Mouse (Mus musculus): ENCODE results near the gene Fam120a. TPM values are rescaled to one million over a fixed set of nuclear protein-coding genes. Genes with fewer than 3 reads are reported as not detected.
A peak's percentile ranks its signal among the peaks of the same experiment; 100 is the strongest.

Gene Fam120a
- polyA plus RNA-seq, 1 experiment: 73.5 TPM

DNA sequence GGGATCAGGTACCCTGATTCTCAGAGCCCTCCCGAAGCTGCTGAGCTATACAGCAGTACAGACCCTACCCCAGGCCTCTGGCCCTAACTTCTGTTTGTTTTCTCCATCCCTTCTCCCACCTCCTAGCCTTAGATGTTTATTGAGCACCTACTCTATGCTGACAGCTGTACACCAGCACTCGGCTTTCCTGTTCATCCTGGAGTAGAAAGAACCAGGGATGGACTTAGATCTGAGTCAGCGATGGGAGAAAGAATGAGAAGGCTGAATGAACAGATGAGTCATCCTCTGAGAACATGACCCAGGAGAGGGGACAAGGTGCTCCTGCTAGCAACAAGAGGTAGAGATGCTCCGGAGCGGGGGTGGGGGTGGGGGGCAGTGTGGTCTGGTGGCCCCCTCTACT, 95.1 kb downstream of the Fam120a start:
- Histone ChIP-seq H3ac (ENCODE audit: control insufficient read depth, insufficient read length, low read depth) (no peak overlapping the region), H3K79me3 (ENCODE audit: low read depth) (peaks cover 30% of the 10 kb centered on the region), H3K36me3 (ENCODE audit: control insufficient read depth, insufficient read depth) (peaks cover 7% of the 10 kb centered on the region), H3K4me3 (ENCODE audit: insufficient read depth, poor library complexity, severe bottlenecking) (no peak overlapping the region), H3K27me3 (ENCODE audit: control insufficient read depth, insufficient read depth, insufficient read length) (no peaks in the 10 kb centered on the region), H3K79me2 (ENCODE audit: control insufficient read depth, insufficient read depth) (peaks cover 44% of the 10 kb centered on the region)
- TF ChIP-seq MAX (IDR thresholded peaks at IDR 0.05) (no peak), USF1 (IDR thresholded peaks at IDR 0.05; ENCODE audit: low read depth) (no peak), MYOG (IDR thresholded peaks at IDR 0.05; ENCODE audit: control insufficient read depth, extremely low read depth, insufficient read length) (no peak), FOSL1 (IDR thresholded peaks at IDR 0.05; ENCODE audit: insufficient read depth, low read length, poor library complexity, severe bottlenecking) (no peak), MYOD1 (IDR thresholded peaks at IDR 0.05; ENCODE audit: control insufficient read depth, insufficient read length, low read depth) (no peak), CEBPB (IDR thresholded peaks at IDR 0.05; ENCODE audit: low read depth) (no peak), CTCF (IDR thresholded peaks at IDR 0.05; ENCODE audit: control insufficient read depth, insufficient read depth, insufficient read length) (no peak)

DNA sequence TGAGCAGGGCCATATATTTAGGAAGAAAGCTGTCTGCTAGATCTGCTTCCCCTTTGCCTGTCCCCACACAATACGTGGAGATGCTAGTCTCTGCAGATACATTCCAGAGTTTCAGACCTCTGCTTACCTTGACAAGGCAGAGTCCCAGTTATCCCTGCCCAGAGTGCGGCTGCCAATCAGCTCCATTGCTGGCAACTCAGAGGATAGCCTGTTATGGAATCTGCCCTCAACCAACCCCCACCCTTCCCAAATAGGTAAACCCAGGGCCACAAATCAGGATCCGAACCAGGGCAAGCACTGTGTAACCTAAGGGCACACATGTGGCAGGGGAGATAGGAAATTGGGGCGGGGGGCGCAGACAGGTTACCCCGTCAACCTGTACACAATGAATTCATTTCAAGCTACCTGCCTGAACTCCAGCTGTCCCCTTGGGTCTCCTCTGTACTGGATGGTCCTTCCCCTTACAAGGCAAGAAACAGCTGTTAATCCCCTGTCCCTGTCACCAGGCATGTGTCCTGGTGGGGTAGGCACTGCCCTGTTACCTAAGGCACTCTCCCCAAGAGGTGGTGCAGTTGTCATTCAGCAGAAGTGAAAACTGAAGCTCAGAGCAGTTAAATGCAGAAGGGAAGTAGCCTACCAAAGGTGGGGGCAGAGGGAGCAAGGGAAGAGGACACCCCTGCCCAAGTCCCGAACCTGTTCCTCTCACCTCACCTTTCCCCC, 95.8 kb downstream of the Fam120a start:
- TF ChIP-seq CTCF (IDR thresholded peaks at IDR 0.05; ENCODE audit: control insufficient read depth, insufficient read depth, insufficient read length) (no peak), CEBPB (IDR thresholded peaks at IDR 0.05; ENCODE audit: low read depth) (no peak), MYOD1 (IDR thresholded peaks at IDR 0.05; ENCODE audit: control insufficient read depth, insufficient read length, low read depth) (no peak), MAX (IDR thresholded peaks at IDR 0.05) (no peak), USF1 (IDR thresholded peaks at IDR 0.05; ENCODE audit: low read depth) (no peak), MYOG (IDR thresholded peaks at IDR 0.05; ENCODE audit: control insufficient read depth, extremely low read depth, insufficient read length) (no peak), FOSL1 (IDR thresholded peaks at IDR 0.05; ENCODE audit: insufficient read depth, low read length, poor library complexity, severe bottlenecking) (no peak)
- Histone ChIP-seq H3K4me3 (ENCODE audit: insufficient read depth, poor library complexity, severe bottlenecking) (peak overlapping the region; percentile 0), H3ac (ENCODE audit: control insufficient read depth, insufficient read length, low read depth) (no peak overlapping the region), H3K27me3 (ENCODE audit: control insufficient read depth, insufficient read depth, insufficient read length) (no peaks in the 10 kb centered on the region), H3K79me2 (ENCODE audit: control insufficient read depth, insufficient read depth) (peaks cover 51% of the 10 kb centered on the region), H3K36me3 (ENCODE audit: control insufficient read depth, insufficient read depth) (peaks cover 7% of the 10 kb centered on the region), H3K79me3 (ENCODE audit: low read depth) (peaks cover 36% of the 10 kb centered on the region)

DNA sequence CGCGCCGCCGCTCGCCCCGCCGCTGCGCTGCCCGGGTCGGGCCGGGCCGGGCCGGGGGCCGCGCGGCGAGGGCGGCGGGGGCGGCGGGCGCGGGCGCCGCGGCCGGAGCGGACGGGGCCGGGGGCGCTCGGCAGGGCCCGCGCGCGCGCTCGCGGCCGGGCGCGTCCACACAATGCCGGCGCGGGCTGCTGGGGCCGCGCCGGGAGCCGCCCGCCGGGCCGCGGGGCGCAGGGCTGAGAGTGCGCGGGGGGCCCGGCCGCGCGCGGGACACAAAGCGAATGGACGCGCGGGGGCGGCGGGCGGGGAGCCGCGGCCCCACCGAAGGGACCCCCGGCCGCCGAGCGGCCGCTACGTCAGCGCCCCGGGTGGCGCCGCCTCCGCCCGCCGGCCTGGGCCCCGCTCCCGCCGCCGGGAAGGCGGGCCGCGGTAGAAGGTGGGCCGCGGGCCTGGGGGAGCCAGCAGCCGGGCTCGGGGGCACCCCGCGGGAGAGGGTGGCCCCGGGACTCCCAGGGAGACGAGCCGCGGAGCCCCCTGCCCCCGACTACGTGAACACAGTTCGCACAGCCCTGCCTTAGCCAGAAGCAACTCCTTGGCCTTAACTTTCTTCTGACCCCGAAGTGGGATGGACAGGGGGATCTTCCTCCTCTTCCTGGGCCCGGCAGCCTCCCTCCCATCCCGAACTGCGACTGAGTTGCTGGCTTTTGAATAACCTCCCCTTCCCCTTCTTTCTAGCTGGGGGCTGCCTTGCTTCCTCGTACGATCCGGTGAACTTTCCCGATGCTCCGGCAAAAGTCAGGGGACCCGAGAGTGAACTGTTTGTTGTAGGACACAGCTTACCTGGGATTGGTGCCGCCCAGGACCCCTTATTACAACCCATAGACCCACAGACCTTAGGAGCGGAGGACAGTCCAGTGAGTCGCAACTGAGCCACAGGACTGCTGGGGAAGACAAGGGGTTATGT, 96.8 kb downstream of the Fam120a start, which contains the start of gene Phf2:
TSS of gene Phf2 (minus strand) at position 349 of the 961 bp plus-strand sequence.
- H3K79me3 ChIP-seq (ENCODE audit: low read depth): peaks cover 44% of the 10 kb centered on the region
- H3K4me3 ChIP-seq (ENCODE audit: insufficient read depth, poor library complexity, severe bottlenecking): peak within 1 kb of the TSS; percentile 46
- H3K36me3 ChIP-seq (ENCODE audit: control insufficient read depth, insufficient read depth): peaks cover under 1% of the 10 kb centered on the region
- H3ac ChIP-seq (ENCODE audit: control insufficient read depth, insufficient read length, low read depth): peak within 1 kb of the TSS; percentile 90
- H3K79me2 ChIP-seq (ENCODE audit: control insufficient read depth, insufficient read depth): peaks cover 61% of the 10 kb centered on the region
- no peak for TF ChIP-seq CEBPB (IDR thresholded peaks at IDR 0.05; ENCODE audit: low read depth)
- no peak for TF ChIP-seq MYOD1 (IDR thresholded peaks at IDR 0.05; ENCODE audit: control insufficient read depth, insufficient read length, low read depth)
- TF ChIP-seq MAX (IDR thresholded peaks at IDR 0.05): no peak
- TF ChIP-seq MYOG (IDR thresholded peaks at IDR 0.05; ENCODE audit: control insufficient read depth, extremely low read depth, insufficient read length): no peak
- TF ChIP-seq USF1 (IDR thresholded peaks at IDR 0.05; ENCODE audit: low read depth): no peak
- no peak for TF ChIP-seq FOSL1 (IDR thresholded peaks at IDR 0.05; ENCODE audit: insufficient read depth, low read length, poor library complexity, severe bottlenecking)
- TF ChIP-seq CTCF (IDR thresholded peaks at IDR 0.05; ENCODE audit: control insufficient read depth, insufficient read depth, insufficient read length): no peak
- H3K27me3 ChIP-seq (ENCODE audit: control insufficient read depth, insufficient read depth, insufficient read length): no peaks in the 10 kb centered on the region

DNA sequence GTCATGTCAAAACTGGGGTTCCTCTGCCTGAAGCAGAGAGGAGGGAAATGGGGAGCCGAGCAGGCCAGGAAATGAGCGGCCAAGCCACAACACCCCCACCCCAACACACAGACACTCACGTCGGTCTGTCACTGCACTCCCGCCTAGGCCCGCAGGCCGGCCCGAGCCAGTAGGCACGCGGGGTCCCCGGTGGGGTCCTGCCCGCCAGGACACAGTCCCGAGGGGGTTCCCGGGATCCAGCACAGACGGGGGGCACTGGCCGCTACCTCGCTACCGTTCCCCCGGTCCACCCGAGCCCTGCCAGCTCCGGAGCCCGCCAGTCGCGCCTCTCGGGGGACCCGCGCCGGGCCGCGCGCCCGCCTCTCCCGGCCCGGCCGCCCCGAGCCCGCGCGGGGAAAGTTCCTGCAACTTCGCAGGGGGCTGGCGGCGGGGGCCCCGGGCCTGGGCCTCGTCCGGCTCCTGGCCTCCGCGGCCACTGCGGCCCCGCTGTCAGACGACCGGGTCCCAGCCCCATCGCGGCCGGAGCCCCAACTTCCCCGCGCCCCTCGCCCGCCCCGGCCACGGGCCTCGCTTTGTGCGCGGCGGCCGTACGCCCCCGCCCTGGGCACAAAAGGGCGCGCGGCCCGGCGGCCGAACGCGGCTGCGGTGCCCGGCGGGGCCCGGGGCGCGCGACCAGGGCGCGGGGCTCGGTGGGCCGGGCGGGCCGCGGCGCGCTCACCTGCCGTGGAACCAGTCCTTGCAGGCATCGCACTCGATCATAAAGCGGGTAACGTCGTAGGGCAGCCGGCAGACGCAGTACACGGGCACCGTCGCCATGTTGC, 97.7 kb downstream of the Fam120a start:
- Histone ChIP-seq H3K27me3 (ENCODE audit: control insufficient read depth, insufficient read depth, insufficient read length) (no peaks in the 10 kb centered on the region), H3ac (ENCODE audit: control insufficient read depth, insufficient read length, low read depth) (peak overlapping the region; percentile 90), H3K79me2 (ENCODE audit: control insufficient read depth, insufficient read depth) (peaks cover 70% of the 10 kb centered on the region), H3K36me3 (ENCODE audit: control insufficient read depth, insufficient read depth) (no peaks in the 10 kb centered on the region), H3K79me3 (ENCODE audit: low read depth) (peaks cover 52% of the 10 kb centered on the region), H3K4me3 (ENCODE audit: insufficient read depth, poor library complexity, severe bottlenecking) (peak overlapping the region; percentile 46)
- TF ChIP-seq CTCF (IDR thresholded peaks at IDR 0.05; ENCODE audit: control insufficient read depth, insufficient read depth, insufficient read length): no peak

DNA sequence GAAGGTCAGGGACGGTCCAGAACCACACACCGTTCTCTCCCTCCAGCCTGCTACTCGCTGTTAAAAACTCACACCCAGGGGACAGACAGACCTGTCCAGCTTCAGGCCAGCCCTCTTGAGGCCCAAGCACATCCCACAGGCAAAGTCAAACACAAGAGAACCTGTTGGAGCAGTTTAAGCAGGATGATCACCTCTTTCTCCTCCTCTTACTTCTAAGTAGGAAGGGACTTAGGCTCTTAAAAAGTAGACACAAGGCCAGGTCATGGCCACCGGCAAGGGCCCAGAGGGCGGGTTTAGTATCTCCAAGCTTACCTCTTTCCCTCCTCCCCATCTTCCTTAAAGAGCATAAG, 98.2 kb downstream of the Fam120a start:
- H3K79me2 ChIP-seq (ENCODE audit: control insufficient read depth, insufficient read depth): peaks cover 76% of the 10 kb centered on the region
- H3K27me3 ChIP-seq (ENCODE audit: control insufficient read depth, insufficient read depth, insufficient read length): no peaks in the 10 kb centered on the region
- H3ac ChIP-seq (ENCODE audit: control insufficient read depth, insufficient read length, low read depth): peak overlapping the region; percentile 90
- peak overlapping the region; percentile 46 for H3K4me3 ChIP-seq (ENCODE audit: insufficient read depth, poor library complexity, severe bottlenecking)
- peaks cover 58% of the 10 kb centered on the region for H3K79me3 ChIP-seq (ENCODE audit: low read depth)
- no peaks in the 10 kb centered on the region for H3K36me3 ChIP-seq (ENCODE audit: control insufficient read depth, insufficient read depth)
- TF ChIP-seq USF1 (IDR thresholded peaks at IDR 0.05; ENCODE audit: low read depth) (no peak), MYOD1 (IDR thresholded peaks at IDR 0.05; ENCODE audit: control insufficient read depth, insufficient read length, low read depth) (no peak), CEBPB (IDR thresholded peaks at IDR 0.05; ENCODE audit: low read depth) (no peak), FOSL1 (IDR thresholded peaks at IDR 0.05; ENCODE audit: insufficient read depth, low read length, poor library complexity, severe bottlenecking) (no peak), MYOG (IDR thresholded peaks at IDR 0.05; ENCODE audit: control insufficient read depth, extremely low read depth, insufficient read length) (no peak), CTCF (IDR thresholded peaks at IDR 0.05; ENCODE audit: control insufficient read depth, insufficient read depth, insufficient read length) (no peak), MAX (IDR thresholded peaks at IDR 0.05) (no peak)

Data from C2C12 (cell line).